Mouse (Mus musculus) CD8-positive naive resting alpha-beta T cell, adult 2 months (primary cell): ENCODE results near the gene Kat6b.
A peak's percentile ranks its signal among the peaks of the same experiment; 100 is the strongest.
"Not testable (repeated sequence)": the region's sequence is repeated elsewhere in the genome, so short reads cannot be mapped to it uniquely, and the experiment has no call there.

Source experiments
- DNase-seq, 2 experiments: peaks; one replicate each; pipeline ENCODE4 v3.0.0; 2022; ENCODE audit warnings: low read depth in 2 of 2, low spot score in 2 of 2

The Kat6b gene

GRCm38 (mm10) chr14:21484199-21484598 is 3.0 kb downstream of the Kat6b start:
- DNase-seq, result no peak

- no peak for DNase-seq
Observed at GRCm38 (mm10) chr14:21484693-21485092, 3.5 kb downstream of the Kat6b start.

GRCm38 (mm10) chr14:21485961-21486520 is 4.8 kb downstream of the Kat6b start:
- no peak for DNase-seq

- not testable (repeated sequence) for DNase-seq
Observed at GRCm38 (mm10) chr14:21487135-21487534, 5.9 kb downstream of the Kat6b start.

- not testable (repeated sequence) for DNase-seq
Observed at GRCm38 (mm10) chr14:21488426-21489115, 7.3 kb downstream of the Kat6b start.

- no peak for DNase-seq
Observed at GRCm38 (mm10) chr14:21489116-21489485, 7.9 kb downstream of the Kat6b start.

GRCm38 (mm10) chr14:21490141-21490540 is 8.9 kb downstream of the Kat6b start:
- DNase-seq, result no peak

GRCm38 (mm10) chr14:21498361-21498996 is 17.2 kb downstream of the Kat6b start:
- peak in 1 of 2 experiments; percentile 3 for DNase-seq

GRCm38 (mm10) chr14:21499011-21499581 is 17.9 kb downstream of the Kat6b start:
- DNase-seq, result peak; percentile 29 to 38

- DNase-seq, result peak in 1 of 2 experiments; percentile 50
Observed at GRCm38 (mm10) chr14:21499631-21500153, 18.5 kb downstream of the Kat6b start.

- peak; percentile 99 for DNase-seq
Observed at GRCm38 (mm10) chr14:21500154-21501047, 19.2 kb downstream of the Kat6b start.

- peak in 1 of 2 experiments; percentile 81 for DNase-seq
Observed at GRCm38 (mm10) chr14:21501048-21501657, 19.9 kb downstream of the Kat6b start.

GRCm38 (mm10) chr14:21505036-21505435 is 23.8 kb downstream of the Kat6b start:
- DNase-seq, result no peak

GRCm38 (mm10) chr14:21507046-21507445 is 25.8 kb downstream of the Kat6b start:
- no peak for DNase-seq

GRCm38 (mm10) chr14:21509111-21509905 is 28.1 kb downstream of the Kat6b start:
- no peak for DNase-seq

- no peak for DNase-seq
Observed at GRCm38 (mm10) chr14:21511438-21511837, 30.2 kb downstream of the Kat6b start.

GRCm38 (mm10) chr14:21515505-21515904 is 34.3 kb downstream of the Kat6b start:
- DNase-seq, result no peak

GRCm38 (mm10) chr14:21519307-21519706 is 38.1 kb downstream of the Kat6b start:
- no peak for DNase-seq

GRCm38 (mm10) chr14:21520496-21520895 is 39.3 kb downstream of the Kat6b start:
- DNase-seq, result no peak

- not testable (repeated sequence) for DNase-seq
Observed at GRCm38 (mm10) chr14:21521496-21521895, 40.3 kb downstream of the Kat6b start.
